Mouse (Mus musculus) heart, embryonic 12.5 days (tissue): ENCODE results near the gene Kank3. TPM values are rescaled to one million over a fixed set of nuclear protein-coding genes. Genes with fewer than 3 reads are reported as not detected.

Experiments used
- ATAC-seq: fragments of 200-750 bp; cut with Nextera tagmentation; 2 replicates; pipeline ENCODE4 v1.8.0; 2017; ENCODE audit warnings: moderate TSS enrichment, moderate library complexity; ENCODE audit not compliant: insufficient number of reproducible peaks, low FRiP score
- H3K27ac ChIP-seq: fragments of 300-500 bp; sonication (generic); 2 replicates; pipeline ENCODE4 v1.5.1; 2016; ENCODE audit warnings: mild to moderate bottlenecking, moderate library complexity; ENCODE audit not compliant: poor library complexity, severe bottlenecking
- H3K27me3 ChIP-seq: fragments of 300-500 bp; sonication (generic); replicated peaks from 2 replicates; pipeline ENCODE4 v1.6.1; 2016; ENCODE audit warnings: mild to moderate bottlenecking, moderate library complexity
- H3K36me3 ChIP-seq: fragments of 300-500 bp; sonication (generic); 2 replicates; pipeline ENCODE4 v1.6.1; 2016; ENCODE audit warnings: mild to moderate bottlenecking, moderate library complexity
- H3K4me1 ChIP-seq: fragments of 300-500 bp; sonication (generic); replicated peaks from 2 replicates; pipeline ENCODE4 v1.6.1; 2016; ENCODE audit warnings: mild to moderate bottlenecking
- H3K4me2 ChIP-seq: fragments of 300-500 bp; sonication (generic); 2 replicates; pipeline ENCODE4 v1.6.1; 2016; ENCODE audit warnings: mild to moderate bottlenecking, moderate library complexity
- H3K4me3 ChIP-seq: fragments of 300-500 bp; sonication (generic); 2 replicates; pipeline ENCODE4 v1.5.1; 2016; ENCODE audit warnings: mild to moderate bottlenecking
- H3K9ac ChIP-seq: fragments of 300-500 bp; sonication (generic); 2 replicates; pipeline ENCODE4 v1.6.1; 2016; ENCODE audit warnings: mild to moderate bottlenecking, moderate library complexity
- H3K9me3 ChIP-seq: fragments of 300-500 bp; sonication (generic); replicated peaks from 2 replicates; pipeline ENCODE4 v1.6.1; 2016; ENCODE audit warnings: mild to moderate bottlenecking, moderate library complexity
- WGBS: fragments of 180-500 bp; shearing (Covaris S2); methylation state at CpG from one replicate; pipeline ENCODE4 v1.1.7; 2016; 5-methylcytosine and 5-hydroxymethylcytosine counted together
- polyA plus RNA-seq: library from polyadenylated mRNA; unstranded; fragments of >200 nt; fragmentation: Nextera tagmentation; extraction: Ambion mirVana; gene quantifications from 2 replicates; pipeline ENCODE4 v1.2.1, GENCODE M21; 2016

The Kank3 gene
- polyA plus RNA-seq: 39.0 and 43.9 TPM in 2 replicates

GRCm38 (mm10) chr17:33810334-33811141 lies at the start of gene Kank3:
Kank3 (plus strand) TSS chr17:33810519.
- peak within 1 kb of the TSS; percentile 65 for H3K27ac ChIP-seq

GRCm38 (mm10) chr17:33766389-33766788 lies 43.9 kb upstream of the Kank3 start:
- Histone ChIP-seq H3K4me3 (no peak overlapping the region), H3K4me2 (no peak overlapping the region), H3K27me3 (0 out of 2 replicates have a peak, but pooled peaks cover 8% of the 10 kb centered on the region), H3K4me1 (no peaks in the 10 kb centered on the region), H3K36me3 (no peaks in the 10 kb centered on the region), H3K27ac (no peak overlapping the region), H3K9me3 (no peaks in the 10 kb centered on the region), H3K9ac (no peak overlapping the region)
- WGBS: 67% methylated on average over 3 of the region's 3 CpGs
- ATAC-seq: no peak

More at GRCm38 (mm10) chr17:33810334-33811141, at the start of gene Kank3:
- Histone ChIP-seq H3K9ac (peak within 1 kb of the TSS; percentile 52), H3K4me2 (peak within 1 kb of the TSS; percentile 81), H3K4me3 (peak within 1 kb of the TSS; percentile 53), H3K4me1 (peaks cover 29% of the 10 kb centered on the region), H3K27me3 (peaks cover 41% of the 10 kb centered on the region), H3K9me3 (no peaks in the 10 kb centered on the region), H3K36me3 (no peaks in the 10 kb centered on the region)
- under 1% methylated on average over 36 of the region's 36 CpGs for WGBS
- ATAC-seq: peak; percentile 96

- H3K9me3 ChIP-seq: no peaks in the 10 kb centered on the region
- no peak overlapping the region for H3K4me3 ChIP-seq
- no peak overlapping the region for H3K27ac ChIP-seq
- H3K36me3 ChIP-seq: peaks cover 15% of the 10 kb centered on the region; the same call in 1 of the 2 replicates
- ATAC-seq: no peak
- 93% methylated on average over 4 of the region's 4 CpGs for WGBS
- no peak overlapping the region for H3K4me2 ChIP-seq
- H3K4me1 ChIP-seq: no peaks in the 10 kb centered on the region
- H3K27me3 ChIP-seq: 0 out of 2 replicates have a peak, but pooled peaks cover 7% of the 10 kb centered on the region
- no peak overlapping the region for H3K9ac ChIP-seq
Measured at GRCm38 (mm10) chr17:33771617-33772016, 38.7 kb upstream of the Kank3 start.

GRCm38 (mm10) chr17:33773426-33773825 lies 36.9 kb upstream of the Kank3 start:
- Histone ChIP-seq H3K36me3 (peaks cover 23% of the 10 kb centered on the region; the same call in 1 of the 2 replicates), H3K27me3 (0 out of 2 replicates have a peak, but pooled peaks cover 4% of the 10 kb centered on the region), H3K9me3 (no peaks in the 10 kb centered on the region), H3K4me1 (peaks cover 2% of the 10 kb centered on the region; the same call in 1 of the 2 replicates), H3K4me3 (no peak overlapping the region), H3K4me2 (no peak overlapping the region), H3K27ac (no peak overlapping the region), H3K9ac (no peak overlapping the region)
- 81% methylated on average over 6 of the region's 6 CpGs for WGBS
- no peak for ATAC-seq

DNA sequence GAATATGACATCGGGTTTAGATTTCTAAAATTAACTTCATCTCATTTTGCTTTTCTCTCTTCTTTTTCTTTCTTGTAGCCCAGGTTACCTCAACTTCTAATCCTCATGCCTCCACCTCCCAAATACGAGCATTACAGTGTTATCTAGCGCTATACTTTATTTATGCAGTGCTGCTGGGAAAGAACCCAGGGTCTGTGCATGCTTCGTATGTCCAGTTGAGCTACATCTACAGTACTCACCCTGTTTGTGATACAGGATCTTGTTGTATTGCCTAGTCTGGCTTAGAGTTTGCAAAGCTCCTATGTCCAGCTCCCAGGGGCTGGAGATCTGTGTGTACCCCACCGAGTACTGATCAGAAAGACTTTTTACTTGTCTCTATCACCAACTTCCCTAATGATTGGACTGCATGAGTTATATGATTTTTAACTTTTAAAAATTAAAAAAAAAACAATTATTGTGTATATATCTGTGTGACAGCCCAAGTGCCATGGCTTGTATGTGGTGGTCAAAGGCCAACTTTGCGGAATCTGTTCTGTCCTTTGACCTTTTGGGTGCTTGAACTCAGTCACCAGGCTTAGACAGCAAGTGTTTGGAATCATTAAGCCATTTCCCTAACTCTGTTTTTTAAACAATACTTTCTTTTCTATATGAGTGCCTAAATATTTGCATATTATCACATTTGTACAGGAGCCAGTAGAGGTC lies 36.3 kb upstream of the Kank3 start:
- Histone ChIP-seq H3K4me3 (no peak overlapping the region), H3K9ac (no peak overlapping the region), H3K4me2 (no peak overlapping the region), H3K36me3 (peaks cover 23% of the 10 kb centered on the region; the same call in 1 of the 2 replicates), H3K9me3 (no peaks in the 10 kb centered on the region), H3K4me1 (peaks cover 8% of the 10 kb centered on the region), H3K27me3 (0 out of 2 replicates have a peak, but pooled peaks cover 4% of the 10 kb centered on the region), H3K27ac (no peak overlapping the region)
- WGBS: 89% methylated on average over 6 of the region's 6 CpGs
- ATAC-seq: no peak

GRCm38 (mm10) chr17:33774573-33775155 lies 35.7 kb upstream of the Kank3 start:
- WGBS: 88% methylated on average over 8 of the region's 8 CpGs

DNA sequence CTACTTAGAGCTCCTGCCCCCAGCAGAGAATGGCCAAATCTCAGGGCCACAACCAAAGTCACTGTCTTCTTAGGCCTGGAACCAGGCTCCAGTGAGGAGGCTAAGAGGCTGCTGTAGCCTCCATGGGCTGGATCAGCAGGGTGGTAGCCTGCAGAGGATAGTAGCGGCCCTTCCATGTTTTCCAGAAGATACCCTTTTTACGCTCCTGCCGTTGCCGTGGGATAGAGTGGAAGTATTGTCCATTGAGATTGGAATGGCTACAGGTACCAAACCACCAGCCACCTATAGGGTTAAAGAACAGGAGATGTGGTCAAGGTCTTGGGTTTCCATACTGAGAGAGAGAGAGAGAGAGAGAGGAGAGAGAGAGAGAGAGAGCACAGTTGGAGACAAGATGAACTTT lies 35.0 kb upstream of the Kank3 start:
- peaks cover 21% of the 10 kb centered on the region for H3K4me1 ChIP-seq
- H3K4me2 ChIP-seq: no peak overlapping the region
- H3K27me3 ChIP-seq: 0 out of 2 replicates have a peak, but pooled peaks cover 7% of the 10 kb centered on the region
- H3K27ac ChIP-seq: no peak overlapping the region
- no peak overlapping the region for H3K9ac ChIP-seq
- H3K9me3 ChIP-seq: no peaks in the 10 kb centered on the region
- ATAC-seq: no peak
- WGBS: 97% methylated on average over 4 of the region's 4 CpGs
- peaks cover 23% of the 10 kb centered on the region; the same call in 1 of the 2 replicates for H3K36me3 ChIP-seq
- no peak overlapping the region for H3K4me3 ChIP-seq

More at GRCm38 (mm10) chr17:33774573-33775155, 35.7 kb upstream of the Kank3 start:
- peaks cover 15% of the 10 kb centered on the region for H3K4me1 ChIP-seq
- H3K27me3 ChIP-seq: 0 out of 2 replicates have a peak, but pooled peaks cover 4% of the 10 kb centered on the region
- peaks cover 23% of the 10 kb centered on the region; the same call in 1 of the 2 replicates for H3K36me3 ChIP-seq
- H3K9me3 ChIP-seq: no peaks in the 10 kb centered on the region
- no peak overlapping the region for H3K9ac ChIP-seq
- no peak overlapping the region for H3K4me2 ChIP-seq
- no peak overlapping the region for H3K27ac ChIP-seq
- no peak for ATAC-seq
- no peak overlapping the region for H3K4me3 ChIP-seq

GRCm38 (mm10) chr17:33779271-33779966 lies 30.9 kb upstream of the Kank3 start:
- Histone ChIP-seq H3K4me2 (peak overlapping the region; percentile 86), H3K36me3 (peaks cover 23% of the 10 kb centered on the region; the same call in 1 of the 2 replicates), H3K9ac (no peak overlapping the region), H3K4me3 (no peak overlapping the region), H3K4me1 (peaks cover 52% of the 10 kb centered on the region), H3K9me3 (no peaks in the 10 kb centered on the region), H3K27me3 (peaks cover 14% of the 10 kb centered on the region), H3K27ac (peak overlapping the region; percentile 66)
- 42% methylated on average over 9 of the region's 9 CpGs for WGBS
- ATAC-seq: peak; percentile 66

- Histone ChIP-seq H3K4me2 (peak overlapping the region; percentile 86), H3K36me3 (peaks cover 21% of the 10 kb centered on the region; the same call in 1 of the 2 replicates), H3K27ac (peak overlapping the region; percentile 53), H3K4me3 (no peak overlapping the region), H3K4me1 (peaks cover 55% of the 10 kb centered on the region), H3K27me3 (peaks cover 18% of the 10 kb centered on the region), H3K9me3 (no peaks in the 10 kb centered on the region), H3K9ac (no peak overlapping the region)
- no peak for ATAC-seq
- 84% methylated on average over 5 of the region's 5 CpGs for WGBS
Measured at GRCm38 (mm10) chr17:33779967-33780295, 30.4 kb upstream of the Kank3 start.

GRCm38 (mm10) chr17:33780431-33780830 lies 29.9 kb upstream of the Kank3 start:
- Histone ChIP-seq H3K9me3 (no peaks in the 10 kb centered on the region), H3K4me1 (peaks cover 60% of the 10 kb centered on the region), H3K36me3 (peaks cover 16% of the 10 kb centered on the region; the same call in 1 of the 2 replicates), H3K4me2 (peak overlapping the region; percentile 86), H3K4me3 (peak overlapping the region; percentile 49), H3K27ac (peak overlapping the region; percentile 25; the same call in 1 of the 2 replicates), H3K27me3 (peaks cover 23% of the 10 kb centered on the region), H3K9ac (no peak overlapping the region)
- WGBS: 72% methylated on average over 5 of the region's 5 CpGs
- ATAC-seq: no peak
